Mouse (Mus musculus) midbrain, postnatal 0 days (tissue): Measurements from ENCODE around the gene Fam187b. TPM values are rescaled to one million over a fixed set of nuclear protein-coding genes. Genes with fewer than 3 reads are reported as not detected.

ENCODE experiments used
- ATAC-seq: fragments of 200-750 bp; cut with Nextera tagmentation; 2 replicates; pipeline ENCODE4 v1.8.0; 2017; ENCODE audit warnings: moderate number of reproducible peaks, mild to moderate bottlenecking, moderate TSS enrichment, moderate library complexity; ENCODE audit not compliant: low FRiP score
- DNase-seq: peaks from one replicate; pipeline ENCODE4 v3.0.0-alpha.2; 2015; ENCODE audit warnings: low spot score
- H3K27ac ChIP-seq: fragments of 300-500 bp; sonication (generic); 2 replicates; pipeline ENCODE4 v1.5.1; 2014; ENCODE audit warnings: low read depth, mild to moderate bottlenecking, low read length, mixed read lengths
- H3K27me3 ChIP-seq: fragments of 300-500 bp; sonication (generic); 2 replicates; pipeline ENCODE4 v1.6.1; 2014; ENCODE audit warnings: low read length, control low read depth, mixed read lengths; ENCODE audit not compliant: insufficient read depth
- H3K36me3 ChIP-seq: fragments of 300-500 bp; sonication (generic); 2 replicates; pipeline ENCODE4 v1.6.1; 2014; ENCODE audit warnings: low read length, control low read depth, mixed read lengths; ENCODE audit not compliant: insufficient read depth
- H3K4me1 ChIP-seq: fragments of 300-500 bp; sonication (generic); 2 replicates; pipeline ENCODE4 v1.6.1; 2014; ENCODE audit warnings: mild to moderate bottlenecking, control low read depth, antibody characterized with exemption, low read length, mixed read lengths; ENCODE audit not compliant: insufficient read depth
- H3K4me2 ChIP-seq: fragments of 300-500 bp; sonication (generic); 2 replicates; pipeline ENCODE4 v1.6.1; 2014; ENCODE audit warnings: low read depth, mild to moderate bottlenecking, low read length, mixed read lengths; ENCODE audit not compliant: poor library complexity, severe bottlenecking
- H3K4me3 ChIP-seq: fragments of 300-500 bp; sonication (generic); 2 replicates; pipeline ENCODE4 v1.5.1; 2014; ENCODE audit warnings: low read depth, mild to moderate bottlenecking, low read length, moderate library complexity
- H3K9ac ChIP-seq: fragments of 300-500 bp; sonication (generic); replicated peaks from 2 replicates; pipeline ENCODE4 v1.6.1; 2014; ENCODE audit warnings: mild to moderate bottlenecking, low read length, moderate library complexity, mixed read lengths; ENCODE audit not compliant: poor library complexity, severe bottlenecking
- H3K9me3 ChIP-seq: fragments of 300-500 bp; sonication (generic); 2 replicates; pipeline ENCODE4 v1.6.1; 2016; ENCODE audit warnings: low read length, control low read depth
- CTCF ChIP-seq: IDR thresholded peaks from 2 replicates; pipeline ENCODE4 v1.5.1; 2016; ENCODE audit warnings: antibody characterized with exemption, mild to moderate bottlenecking
- WGBS: fragments of 180-500 bp; shearing (Covaris S2); extraction: QIAGEN DNeasy Blood & Tissue Kit; methylation state at CpG from one replicate; pipeline ENCODE4 v1.1.7; 2014; 5-methylcytosine and 5-hydroxymethylcytosine counted together
- polyA plus RNA-seq: library from polyadenylated mRNA; unstranded; fragments of >200 nt; fragmentation: Nextera tagmentation; extraction: Ambion mirVana; gene quantifications from 2 replicates; pipeline ENCODE4 v1.2.1, GENCODE M21; 2015
- total RNA-seq: library from RNA; depleted of rRNA; stranded (reverse); fragments of >200 nt; gene quantifications from 2 replicates; pipeline ENCODE4 v1.2.3, GENCODE M21; 2014

Fam187b gene
- total and polyA plus RNA-seq, 2 experiments from 2014 or later: 0.85 to 0.88 TPM

- no peak for TF ChIP-seq CTCF
- Histone ChIP-seq H3K4me3 (no peak overlapping the region), H3K36me3 (no peaks in the 10 kb centered on the region), H3K9me3 (no peaks in the 10 kb centered on the region), H3K27ac (no peak overlapping the region), H3K9ac (no peak overlapping the region), H3K27me3 (no peaks in the 10 kb centered on the region), H3K4me1 (no peaks in the 10 kb centered on the region), H3K4me2 (no peak overlapping the region)
- ATAC-seq (no peak), DNase-seq (no peak)
- 50% methylated on average over 1 of the region's 1 CpGs for WGBS
These were observed 34.6 kb downstream of the Fam187b start for GRCm38 (mm10) chr7:31008175-31008574.

- DNase-seq (no peak), ATAC-seq (no peak)
- no peak for TF ChIP-seq CTCF
- Histone ChIP-seq H3K9ac (no peak overlapping the region), H3K36me3 (no peaks in the 10 kb centered on the region), H3K4me3 (no peak overlapping the region), H3K4me2 (no peak overlapping the region), H3K27ac (no peak overlapping the region), H3K27me3 (no peaks in the 10 kb centered on the region), H3K9me3 (no peaks in the 10 kb centered on the region), H3K4me1 (no peaks in the 10 kb centered on the region)
- 84% methylated on average over 3 of the region's 3 CpGs for WGBS
These were observed 35.3 kb downstream of the Fam187b start for GRCm38 (mm10) chr7:31008889-31009288.

- Histone ChIP-seq H3K4me3 (no peak overlapping the region), H3K27me3 (no peaks in the 10 kb centered on the region), H3K4me2 (no peak overlapping the region), H3K4me1 (no peaks in the 10 kb centered on the region), H3K27ac (no peak overlapping the region), H3K36me3 (no peaks in the 10 kb centered on the region), H3K9me3 (no peaks in the 10 kb centered on the region), H3K9ac (no peak overlapping the region)
- ATAC-seq (no peak), DNase-seq (peak; percentile 57)
- 73% methylated on average over 5 of the region's 5 CpGs for WGBS
- TF ChIP-seq CTCF: no peak
These were observed 39.4 kb downstream of the Fam187b start for GRCm38 (mm10) chr7:31012971-31013370.

GRCm38 (mm10) chr7:31017104-31017901, 43.7 kb downstream of the Fam187b start:
- WGBS: 60% methylated on average over 10 of the region's 10 CpGs
- no peak overlapping the region for H3K4me3 ChIP-seq
- no peak overlapping the region for H3K27ac ChIP-seq
- no peaks in the 10 kb centered on the region for H3K36me3 ChIP-seq
- TF ChIP-seq CTCF: no peak
- no peaks in the 10 kb centered on the region for H3K4me1 ChIP-seq
- no peaks in the 10 kb centered on the region for H3K9me3 ChIP-seq
- H3K4me2 ChIP-seq: no peak overlapping the region
- ATAC-seq (no peak), DNase-seq (peak; percentile 58)
- H3K9ac ChIP-seq: no peak overlapping the region
- no peaks in the 10 kb centered on the region for H3K27me3 ChIP-seq

GRCm38 (mm10) chr7:31028609-31029008, 55.0 kb downstream of the Fam187b start:
- Histone ChIP-seq H3K4me1 (no peaks in the 10 kb centered on the region), H3K27me3 (no peaks in the 10 kb centered on the region), H3K36me3 (no peaks in the 10 kb centered on the region), H3K9ac (no peak overlapping the region), H3K27ac (no peak overlapping the region), H3K4me3 (no peak overlapping the region), H3K4me2 (no peak overlapping the region), H3K9me3 (no peaks in the 10 kb centered on the region)
- WGBS: 77% methylated on average over 8 of the region's 8 CpGs
- no peak for TF ChIP-seq CTCF
- DNase-seq (no peak), ATAC-seq (no peak)

- H3K27ac ChIP-seq: no peak overlapping the region
- H3K4me2 ChIP-seq: no peak overlapping the region
- H3K4me1 ChIP-seq: no peaks in the 10 kb centered on the region
- no peak for TF ChIP-seq CTCF
- no peak overlapping the region for H3K9ac ChIP-seq
- no peaks in the 10 kb centered on the region for H3K27me3 ChIP-seq
- DNase-seq (no peak), ATAC-seq (no peak)
- H3K4me3 ChIP-seq: no peak overlapping the region
- H3K9me3 ChIP-seq: no peaks in the 10 kb centered on the region
- WGBS: 75% methylated on average over 2 of the region's 2 CpGs
- peaks cover 3% of the 10 kb centered on the region; the same call in 1 of the 2 replicates for H3K36me3 ChIP-seq
These were observed 57.1 kb downstream of the Fam187b start for GRCm38 (mm10) chr7:31030717-31031116.
